Mouse (Mus musculus): Measurements from ENCODE around the gene Sdhd.

The Sdhd gene

GRCm38 (mm10) chr9:50590856-50591518 lies 12.6 kb downstream of the Sdhd start:
- CTCF ChIA-PET = interaction anchor here (0.9 kb wide), 1 partner anchor 64 kb away, joined by 3 read pairs; no protein-coding TSS in a partner anchor

GRCm38 (mm10) chr9:50586955-50587354 lies 16.7 kb downstream of the Sdhd start:
- CTCF ChIA-PET = no interaction called here

GRCm38 (mm10) chr9:50585145-50585818 lies 18.3 kb downstream of the Sdhd start:
- CTCF ChIA-PET = no interaction called here

GRCm38 (mm10) chr9:50580370-50580769 lies 23.2 kb downstream of the Sdhd start:
- CTCF ChIA-PET = no interaction called here

GRCm38 (mm10) chr9:50569599-50570525 lies 33.8 kb downstream of the Sdhd start:
- CTCF ChIA-PET = interaction anchor here (0.8 kb wide), 1 partner anchor 44 kb away, joined by 11 read pairs; no protein-coding TSS in a partner anchor

GRCm38 (mm10) chr9:50567881-50568280 lies 35.7 kb downstream of the Sdhd start:
- CTCF ChIA-PET = no interaction called here

- CTCF ChIA-PET = interaction anchor here (0.6 kb wide), 1 partner anchor 11 kb away, joined by 3 read pairs; no protein-coding TSS in a partner anchor
Measured at GRCm38 (mm10) chr9:50567372-50567771, 36.2 kb downstream of the Sdhd start.

- CTCF ChIA-PET = no interaction called here
Measured at GRCm38 (mm10) chr9:50565940-50566339, 37.7 kb downstream of the Sdhd start.

GRCm38 (mm10) chr9:50565173-50565572 lies 38.4 kb downstream of the Sdhd start:
- CTCF ChIA-PET = no interaction called here

- CTCF ChIA-PET = no interaction called here
Measured at GRCm38 (mm10) chr9:50561918-50562360, 41.7 kb downstream of the Sdhd start.

GRCm38 (mm10) chr9:50561145-50561917 lies 42.3 kb downstream of the Sdhd start, which contains the start of gene Tex12:
Gene Tex12 (minus strand): TSS chr9:50561325.
- CTCF ChIA-PET = no interaction called here

GRCm38 (mm10) chr9:50555094-50555446 lies 48.5 kb downstream of the Sdhd start, which contains the start of gene Bco2:
Gene Bco2 (minus strand): TSS chr9:50555181.
- CTCF ChIA-PET = no interaction called here

- CTCF ChIA-PET = interaction anchor here (0.8 kb wide), 1 partner anchor 24 kb away, joined by 3 read pairs; no protein-coding TSS in a partner anchor
Measured at GRCm38 (mm10) chr9:50554241-50555093, 49.1 kb downstream of the Sdhd start, which contains the start of gene Il18. Gene Il18 (plus strand): TSS chr9:50554827.

GRCm38 (mm10) chr9:50553547-50553946 lies 50.1 kb downstream of the Sdhd start:
- CTCF ChIA-PET = no interaction called here

- CTCF ChIA-PET = interaction anchor here (0.5 to 0.6 kb wide), 2 partner anchors 12 to 302 kb away, joined by 3 read pairs; no protein-coding TSS in a partner anchor
Measured at GRCm38 (mm10) chr9:50552206-50552605, 51.4 kb downstream of the Sdhd start.

- CTCF ChIA-PET = no interaction called here
Measured at GRCm38 (mm10) chr9:50548936-50549335, 54.7 kb downstream of the Sdhd start.

- CTCF ChIA-PET = no interaction called here
Measured at GRCm38 (mm10) chr9:50547859-50548478, 55.6 kb downstream of the Sdhd start.

Measured in spleen, embryonic (tissue).